Mouse (Mus musculus) limb, embryonic 10.5 days (tissue): ENCODE data around the gene Bpifb4. TPM values are rescaled to one million over a fixed set of nuclear protein-coding genes. Genes with fewer than 3 reads are reported as not detected.

Source experiments
- DNase-seq: peaks from one replicate; pipeline ENCODE4 v3.0.0-alpha.2; 2017; ENCODE audit warnings: low spot score
- H3K27ac ChIP-seq: fragments of 300-500 bp; sonication (generic); 2 replicates; pipeline ENCODE4 v1.5.1; 2016; ENCODE audit warnings: mild to moderate bottlenecking
- H3K27me3 ChIP-seq: fragments of 300-500 bp; sonication (generic); 2 replicates; pipeline ENCODE4 v1.6.1; 2016; ENCODE audit warnings: low read depth, mild to moderate bottlenecking; ENCODE audit not compliant: poor library complexity, severe bottlenecking
- H3K36me3 ChIP-seq: fragments of 300-500 bp; sonication (generic); 2 replicates; pipeline ENCODE4 v1.6.1; 2016; ENCODE audit warnings: mild to moderate bottlenecking, moderate library complexity
- H3K4me1 ChIP-seq: fragments of 300-500 bp; sonication (generic); 2 replicates; pipeline ENCODE4 v1.6.1; 2016
- H3K4me3 ChIP-seq: fragments of 300-500 bp; sonication (generic); 2 replicates; pipeline ENCODE4 v1.5.1; 2016; ENCODE audit warnings: mild to moderate bottlenecking, moderate library complexity
- H3K9me3 ChIP-seq: fragments of 300-500 bp; sonication (generic); replicated peaks from 2 replicates; pipeline ENCODE4 v1.6.1; 2016; ENCODE audit warnings: mild to moderate bottlenecking
- WGBS: fragments of 180-500 bp; shearing (Covaris S2); methylation state at CpG from one replicate; pipeline ENCODE4 v1.1.7; 2016; 5-methylcytosine and 5-hydroxymethylcytosine counted together
- polyA plus RNA-seq: library from polyadenylated mRNA; unstranded; fragments of >200 nt; fragmentation: Nextera tagmentation; extraction: Ambion mirVana; gene quantifications from 2 replicates; pipeline ENCODE4 v1.2.1, GENCODE M21; 2016

Bpifb4 gene
- not detected in 2 replicates for polyA plus RNA-seq

DNA sequence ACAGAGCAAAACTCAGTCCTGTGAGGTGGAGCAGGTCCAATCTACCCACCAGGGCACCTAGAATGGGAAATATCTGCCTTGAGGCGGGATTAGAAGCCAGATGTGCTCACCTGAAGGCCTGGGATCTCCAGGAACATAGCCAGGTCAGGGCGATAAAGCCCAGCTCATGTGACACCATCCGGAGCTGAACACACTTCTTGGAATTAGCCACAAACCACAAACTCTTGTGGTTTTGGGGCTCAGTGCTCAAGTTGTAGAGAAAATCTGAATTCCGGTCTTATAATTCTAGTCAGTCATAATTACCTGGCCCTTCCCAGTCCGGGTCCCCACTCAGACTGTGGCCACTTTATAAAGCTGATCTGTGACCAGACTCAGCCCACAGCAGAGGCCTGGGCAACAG is at the start of gene Bpifb4:
Gene Bpifb4 (plus strand): TSS at position 370 of the 400 bp plus-strand sequence.
- H3K4me3 ChIP-seq: no peak within 1 kb of the TSS
- no peaks in the 10 kb centered on the region for H3K27me3 ChIP-seq
- no peaks in the 10 kb centered on the region for H3K36me3 ChIP-seq
- DNase-seq: no peak
- H3K9me3 ChIP-seq: no peaks in the 10 kb centered on the region
- 93% methylated on average over 5 of the region's 5 CpGs for WGBS
- no peak within 1 kb of the TSS for H3K27ac ChIP-seq
- H3K4me1 ChIP-seq: no peaks in the 10 kb centered on the region

DNA sequence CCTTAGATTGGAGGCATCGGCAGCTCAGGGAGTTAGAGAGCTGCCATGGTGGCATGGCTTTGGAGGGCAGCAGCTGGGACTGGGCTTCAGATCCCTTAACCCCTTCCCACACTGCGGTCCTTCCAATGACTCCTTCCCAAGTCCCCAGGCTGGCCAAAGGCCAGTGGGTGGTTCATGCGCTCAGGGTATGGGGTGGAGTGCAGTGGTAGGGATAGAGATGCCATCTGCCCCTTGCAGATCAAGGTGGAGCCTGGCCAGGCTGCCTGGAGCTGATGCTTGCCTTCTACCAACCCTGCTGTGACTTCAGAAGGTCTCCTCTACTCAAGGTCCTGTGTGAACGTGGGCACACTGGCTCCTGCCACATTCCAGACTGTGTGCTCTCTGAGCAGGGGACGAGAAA is 38.9 kb upstream of the Bpifb4 start:
- Histone ChIP-seq H3K27ac (no peak overlapping the region), H3K4me1 (peaks cover 5% of the 10 kb centered on the region), H3K9me3 (no peaks in the 10 kb centered on the region), H3K4me3 (no peak overlapping the region), H3K36me3 (no peaks in the 10 kb centered on the region), H3K27me3 (no peaks in the 10 kb centered on the region)
- DNase-seq: no peak
- 90% methylated on average over 5 of the region's 5 CpGs for WGBS

GRCm38 (mm10) chr2:153900088-153900487 is 37.9 kb upstream of the Bpifb4 start, which contains the start of gene Bpifb6:
Bpifb6 (plus strand) TSS chr2:153900388.
- no peak within 1 kb of the TSS for H3K4me3 ChIP-seq
- H3K4me1 ChIP-seq: no peaks in the 10 kb centered on the region
- H3K27ac ChIP-seq: no peak within 1 kb of the TSS
- H3K9me3 ChIP-seq: no peaks in the 10 kb centered on the region
- DNase-seq: no peak
- WGBS: 82% methylated on average over 4 of the region's 4 CpGs
- no peaks in the 10 kb centered on the region for H3K27me3 ChIP-seq
- H3K36me3 ChIP-seq: no peaks in the 10 kb centered on the region

GRCm38 (mm10) chr2:153902726-153903125 is 35.3 kb upstream of the Bpifb4 start:
- H3K36me3 ChIP-seq: no peaks in the 10 kb centered on the region
- no peaks in the 10 kb centered on the region for H3K27me3 ChIP-seq
- no peaks in the 10 kb centered on the region for H3K9me3 ChIP-seq
- DNase-seq: no peak
- no peak overlapping the region for H3K4me3 ChIP-seq
- H3K27ac ChIP-seq: no peak overlapping the region
- 76% methylated on average over 6 of the region's 6 CpGs for WGBS
- no peaks in the 10 kb centered on the region for H3K4me1 ChIP-seq

- no peaks in the 10 kb centered on the region for H3K9me3 ChIP-seq
- no peak overlapping the region for H3K27ac ChIP-seq
- H3K36me3 ChIP-seq: no peaks in the 10 kb centered on the region
- no peak for DNase-seq
- no peak overlapping the region for H3K4me3 ChIP-seq
- 88% methylated on average over 4 of the region's 4 CpGs for WGBS
- no peaks in the 10 kb centered on the region for H3K27me3 ChIP-seq
- H3K4me1 ChIP-seq: no peaks in the 10 kb centered on the region
These were observed 31.4 kb upstream of the Bpifb4 start for GRCm38 (mm10) chr2:153906626-153907025.

- H3K4me3 ChIP-seq: no peak overlapping the region
- no peak overlapping the region for H3K27ac ChIP-seq
- no peaks in the 10 kb centered on the region for H3K36me3 ChIP-seq
- H3K27me3 ChIP-seq: no peaks in the 10 kb centered on the region
- no peaks in the 10 kb centered on the region for H3K9me3 ChIP-seq
- WGBS: 87% methylated on average over 5 of the region's 5 CpGs
- H3K4me1 ChIP-seq: no peaks in the 10 kb centered on the region
- no peak for DNase-seq
These were observed 23.9 kb upstream of the Bpifb4 start for GRCm38 (mm10) chr2:153914151-153914550.

DNA sequence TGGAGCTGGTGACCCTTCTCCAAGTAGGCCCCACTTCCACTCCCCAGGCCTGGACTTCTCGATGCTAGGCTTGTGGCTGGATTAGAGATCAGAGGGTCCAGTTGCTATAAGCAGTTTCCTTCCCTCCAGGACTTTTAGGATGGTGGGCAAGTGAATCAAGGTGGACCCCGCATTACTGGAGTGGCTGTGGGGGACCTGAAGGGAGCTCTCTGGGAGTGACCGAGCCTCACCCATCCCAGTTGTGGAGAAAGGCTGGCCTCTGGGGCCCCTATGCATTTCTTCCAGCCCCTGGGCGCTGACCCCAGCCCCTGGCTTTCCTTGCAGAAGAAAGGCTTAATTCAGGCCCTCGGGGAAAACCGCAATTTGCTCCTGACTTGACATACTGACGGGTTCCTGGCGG is 20.1 kb upstream of the Bpifb4 start, which contains the start of gene Bpifb3:
Gene Bpifb3 (plus strand): TSS at position 301 of the 400 bp plus-strand sequence.
- H3K36me3 ChIP-seq: no peaks in the 10 kb centered on the region
- H3K4me1 ChIP-seq: no peaks in the 10 kb centered on the region
- no peaks in the 10 kb centered on the region for H3K27me3 ChIP-seq
- H3K27ac ChIP-seq: no peak within 1 kb of the TSS
- no peaks in the 10 kb centered on the region for H3K9me3 ChIP-seq
- H3K4me3 ChIP-seq: no peak within 1 kb of the TSS
- WGBS: 81% methylated on average over 8 of the region's 8 CpGs
- no peak for DNase-seq

GRCm38 (mm10) chr2:153921246-153921645 is 16.8 kb upstream of the Bpifb4 start:
- H3K27ac ChIP-seq: no peak overlapping the region
- 0 out of 2 replicates have a peak, but pooled peaks cover 3% of the 10 kb centered on the region for H3K4me1 ChIP-seq
- H3K36me3 ChIP-seq: no peaks in the 10 kb centered on the region
- 86% methylated on average over 6 of the region's 6 CpGs for WGBS
- no peaks in the 10 kb centered on the region for H3K9me3 ChIP-seq
- no peak overlapping the region for H3K4me3 ChIP-seq
- no peak for DNase-seq
- no peaks in the 10 kb centered on the region for H3K27me3 ChIP-seq

DNA sequence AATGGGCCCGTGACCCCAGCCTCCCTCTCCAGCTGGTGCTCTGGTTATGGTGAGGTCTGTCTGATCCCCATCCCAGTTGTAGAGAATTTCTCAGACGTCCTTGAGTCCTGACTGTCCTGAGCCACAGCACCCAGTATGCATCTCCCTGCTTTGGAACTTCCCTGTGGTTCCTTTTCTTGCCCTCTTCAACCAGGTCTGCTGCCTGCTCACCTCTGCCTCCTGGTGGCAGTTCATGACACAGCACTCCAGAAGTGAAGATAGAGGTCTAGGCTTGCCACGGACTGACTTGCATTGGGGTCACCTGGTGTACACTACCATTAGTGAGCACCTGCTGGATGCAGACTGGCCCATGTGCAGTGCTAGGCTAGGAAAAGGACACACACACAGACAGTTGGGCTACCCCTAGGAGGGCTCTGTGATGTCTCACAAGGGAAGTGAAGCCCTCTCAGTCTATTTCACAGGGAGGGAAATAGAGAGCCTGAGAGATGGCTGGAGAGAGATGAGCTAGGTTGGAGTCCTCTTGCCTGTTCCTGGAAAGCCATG is 8.1 kb upstream of the Bpifb4 start:
- H3K27ac ChIP-seq: no peak overlapping the region
- WGBS: 50% methylated on average over 3 of the region's 3 CpGs
- H3K4me1 ChIP-seq: 0 out of 2 replicates have a peak, but pooled peaks cover 3% of the 10 kb centered on the region
- no peak overlapping the region for H3K4me3 ChIP-seq
- no peaks in the 10 kb centered on the region for H3K36me3 ChIP-seq
- peak; percentile 68 for DNase-seq
- H3K27me3 ChIP-seq: no peaks in the 10 kb centered on the region
- H3K9me3 ChIP-seq: no peaks in the 10 kb centered on the region

DNA sequence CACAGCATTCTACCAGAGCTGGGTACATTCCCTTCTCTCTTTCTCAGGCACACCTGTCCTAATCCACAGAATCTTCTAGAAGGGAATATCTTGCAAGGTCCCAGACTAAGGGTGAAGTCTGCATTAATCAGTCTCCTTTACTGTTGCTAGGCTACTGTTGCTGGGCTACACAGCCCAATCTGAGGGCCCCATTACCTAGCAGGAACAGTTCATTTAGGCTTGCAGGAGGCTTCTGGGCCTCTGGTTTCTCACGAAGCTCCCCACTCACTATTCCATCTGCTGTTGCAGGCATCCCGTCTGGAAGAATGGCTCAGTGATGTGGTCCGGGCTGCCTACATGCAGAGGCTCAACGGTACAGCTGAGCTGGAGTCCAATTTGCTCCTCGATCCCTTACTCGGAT is 6.9 kb upstream of the Bpifb4 start:
- 83% methylated on average over 6 of the region's 6 CpGs for WGBS
- no peak overlapping the region for H3K4me3 ChIP-seq
- no peaks in the 10 kb centered on the region for H3K4me1 ChIP-seq
- DNase-seq: no peak
- no peaks in the 10 kb centered on the region for H3K9me3 ChIP-seq
- no peak overlapping the region for H3K27ac ChIP-seq
- no peaks in the 10 kb centered on the region for H3K36me3 ChIP-seq
- no peaks in the 10 kb centered on the region for H3K27me3 ChIP-seq

- no peak for DNase-seq
- Histone ChIP-seq H3K4me1 (no peaks in the 10 kb centered on the region), H3K36me3 (no peaks in the 10 kb centered on the region), H3K27me3 (no peaks in the 10 kb centered on the region), H3K4me3 (no peak overlapping the region), H3K9me3 (no peaks in the 10 kb centered on the region), H3K27ac (no peak overlapping the region)
- 92% methylated on average over 6 of the region's 6 CpGs for WGBS
These were observed 4.7 kb upstream of the Bpifb4 start for GRCm38 (mm10) chr2:153933311-153933710.

DNA sequence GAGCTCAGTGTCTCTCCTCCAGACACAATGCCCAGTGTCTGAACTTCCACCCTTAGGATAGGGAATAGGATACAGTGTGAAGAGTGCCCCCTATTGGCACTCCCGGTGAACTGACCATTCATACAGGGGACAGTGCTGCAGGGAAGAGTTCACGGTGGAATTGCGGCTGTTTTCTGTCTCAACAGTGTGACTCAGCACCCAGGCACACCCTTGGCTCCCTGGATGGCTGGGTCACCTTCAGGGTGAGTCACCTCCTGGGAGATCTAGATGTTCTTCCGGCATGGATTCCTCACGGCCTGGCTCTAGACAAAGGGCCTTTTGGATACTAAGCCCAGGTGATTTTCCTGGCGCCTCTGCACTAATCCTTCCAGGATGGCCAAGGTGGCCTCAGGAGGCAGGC is 2.7 kb upstream of the Bpifb4 start:
- Histone ChIP-seq H3K4me3 (no peak overlapping the region), H3K9me3 (no peaks in the 10 kb centered on the region), H3K27me3 (no peaks in the 10 kb centered on the region), H3K27ac (no peak overlapping the region), H3K4me1 (no peaks in the 10 kb centered on the region), H3K36me3 (no peaks in the 10 kb centered on the region)
- no peak for DNase-seq
- WGBS: 93% methylated on average over 6 of the region's 6 CpGs

GRCm38 (mm10) chr2:153943537-153943936 is 5.5 kb downstream of the Bpifb4 start:
- Histone ChIP-seq H3K36me3 (no peaks in the 10 kb centered on the region), H3K27ac (no peak overlapping the region), H3K27me3 (no peaks in the 10 kb centered on the region), H3K9me3 (no peaks in the 10 kb centered on the region), H3K4me3 (no peak overlapping the region), H3K4me1 (no peaks in the 10 kb centered on the region)
- 49% methylated on average over 3 of the region's 3 CpGs for WGBS
- peak; percentile 70 for DNase-seq

DNA sequence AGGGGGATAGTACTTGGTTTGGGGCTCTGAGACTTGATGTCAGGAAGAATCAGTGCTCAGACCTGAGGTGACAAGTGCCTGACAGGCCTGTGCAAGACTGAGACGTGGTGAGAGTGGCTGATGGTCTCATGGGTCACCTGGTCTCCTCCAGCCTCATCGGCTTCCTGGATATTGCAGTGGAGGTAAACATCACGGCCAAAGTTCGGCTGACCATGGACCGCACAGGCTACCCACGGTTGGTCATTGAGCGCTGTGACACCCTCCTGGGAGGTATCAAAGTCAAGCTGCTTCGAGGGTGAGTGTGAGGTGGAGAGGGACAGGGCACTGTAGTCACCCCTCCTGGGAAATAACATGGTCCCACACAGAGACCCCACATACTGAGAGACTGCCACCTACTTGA is 6.6 kb downstream of the Bpifb4 start:
- Histone ChIP-seq H3K36me3 (no peaks in the 10 kb centered on the region), H3K4me1 (no peaks in the 10 kb centered on the region), H3K9me3 (no peaks in the 10 kb centered on the region), H3K27me3 (no peaks in the 10 kb centered on the region), H3K4me3 (no peak overlapping the region), H3K27ac (no peak overlapping the region)
- no peak for DNase-seq
- 84% methylated on average over 8 of the region's 8 CpGs for WGBS
